Mouse (Mus musculus): ENCODE results near the gene Myl6. TPM values are rescaled to one million over a fixed set of nuclear protein-coding genes. Genes with fewer than 3 reads are reported as not detected.

Gene Myl6
- total and polyA plus RNA-seq, 2 experiments from 2014 or later = 565 to 1,089 TPM

DNA sequence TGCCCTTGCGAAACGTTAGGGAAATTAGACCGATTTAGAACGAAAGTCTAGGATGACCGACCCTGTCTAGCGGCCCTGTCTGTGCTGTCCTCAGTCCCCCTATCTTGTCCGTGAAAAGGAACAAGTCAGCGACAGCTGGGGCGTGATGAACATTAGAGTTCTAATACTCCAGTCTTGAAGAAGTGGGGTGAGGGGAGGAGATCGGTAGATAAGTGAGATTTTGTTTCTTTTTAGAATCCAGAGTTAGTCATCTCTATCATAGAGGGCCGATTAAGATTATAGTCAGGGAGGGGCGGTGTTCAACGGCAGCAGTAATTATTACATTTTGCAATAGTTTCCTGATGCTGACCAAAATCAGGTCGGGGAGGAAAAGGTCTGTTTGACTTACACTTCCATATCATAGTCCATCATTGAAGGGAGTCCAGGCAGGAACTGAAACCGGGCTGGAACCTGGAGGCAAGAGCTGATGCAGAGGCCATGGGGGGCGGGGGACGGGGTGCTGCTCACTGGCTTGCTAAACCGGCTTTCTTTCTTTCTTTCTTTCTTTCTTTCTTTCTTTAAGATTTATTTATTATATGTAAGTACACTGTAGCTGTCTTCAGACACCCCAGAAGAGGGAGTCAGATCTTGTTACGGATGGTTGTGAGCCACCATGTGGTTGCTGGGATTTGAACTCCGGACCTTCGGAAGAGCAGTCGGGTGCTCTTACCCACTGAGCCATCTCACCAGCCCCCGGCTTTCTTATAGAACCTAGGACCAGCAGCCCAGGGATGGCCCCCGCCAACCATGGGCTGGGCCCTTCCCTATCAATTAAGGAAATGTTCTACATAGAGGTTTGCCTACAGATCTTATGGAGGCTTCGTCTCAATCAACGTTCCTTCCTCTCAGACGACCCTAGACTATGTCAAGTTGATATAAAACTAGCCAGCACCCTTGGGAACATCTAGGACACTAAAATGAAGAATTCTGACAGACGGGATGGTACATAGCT is 32.7 kb upstream of the Myl6 start:
- Histone ChIP-seq H3K9me3 (ENCODE audit: low read length) (no peaks in the 10 kb centered on the region), H3K4me2 (ENCODE audit: low read depth, low read length) (peak overlapping the region; percentile 99), H3K4me3 (ENCODE audit: low read length) (peak overlapping the region; percentile 83), H3K27ac (peak overlapping the region; percentile 8; the same call in 1 of the 2 replicates), H3K9ac (replicated peaks; ENCODE audit: low read length) (peak overlapping the region; percentile 14; the same call in 1 of the 2 replicates), H3K27me3 (ENCODE audit: insufficient read depth, low read length) (no peaks in the 10 kb centered on the region), H3K36me3 (ENCODE audit: insufficient read depth, low read length) (no peaks in the 10 kb centered on the region; the same call in 1 of the 2 replicates), H3K4me1 (ENCODE audit: insufficient read depth, low read length) (no peaks in the 10 kb centered on the region)
- ATAC-seq (no peak), DNase-seq (ENCODE audit: low spot score) (no peak)
- no peak for TF ChIP-seq CTCF (IDR thresholded peaks at IDR 0.05; ENCODE audit: low read depth)
- WGBS = 30% methylated on average over 28 of the region's 28 CpGs

GRCm38 (mm10) chr10:128525671-128526308 is 31.8 kb upstream of the Myl6 start, which contains the start of gene Esyt1:
TSS of gene Esyt1 (minus strand) at chr10:128525871.
- H3K9ac ChIP-seq (replicated peaks; ENCODE audit: low read length) = peak within 1 kb of the TSS; percentile 77
- no peaks in the 10 kb centered on the region for H3K9me3 ChIP-seq (ENCODE audit: low read length)
- WGBS = 1% methylated on average over 36 of the region's 37 CpGs
- TF ChIP-seq CTCF (IDR thresholded peaks at IDR 0.05; ENCODE audit: low read depth) = peak; percentile 47
- DNase-seq (ENCODE audit: low spot score) (peak; percentile 97), ATAC-seq (peak; percentile 96)
- H3K27me3 ChIP-seq (ENCODE audit: insufficient read depth, low read length) = no peaks in the 10 kb centered on the region
- no peaks in the 10 kb centered on the region; the same call in 1 of the 2 replicates for H3K36me3 ChIP-seq (ENCODE audit: insufficient read depth, low read length)
- H3K27ac ChIP-seq = peak within 1 kb of the TSS; percentile 79
- peak within 1 kb of the TSS; percentile 83 for H3K4me3 ChIP-seq (ENCODE audit: low read length)
- H3K4me2 ChIP-seq (ENCODE audit: low read depth, low read length) = peak within 1 kb of the TSS; percentile 99
- no peaks in the 10 kb centered on the region for H3K4me1 ChIP-seq (ENCODE audit: insufficient read depth, low read length)

- no peak for TF ChIP-seq CTCF (IDR thresholded peaks at IDR 0.05; ENCODE audit: low read depth)
- Histone ChIP-seq H3K9ac (replicated peaks; ENCODE audit: low read length) (peak overlapping the region; percentile 77), H3K4me1 (ENCODE audit: insufficient read depth, low read length) (no peaks in the 10 kb centered on the region), H3K36me3 (ENCODE audit: insufficient read depth, low read length) (peaks cover 6% of the 10 kb centered on the region; the same call in 1 of the 2 replicates), H3K4me2 (ENCODE audit: low read depth, low read length) (peak overlapping the region; percentile 99), H3K27ac (peak overlapping the region; percentile 79), H3K4me3 (ENCODE audit: low read length) (peak overlapping the region; percentile 83), H3K27me3 (ENCODE audit: insufficient read depth, low read length) (no peaks in the 10 kb centered on the region), H3K9me3 (ENCODE audit: low read length) (no peaks in the 10 kb centered on the region)
- ATAC-seq (peak; percentile 49), DNase-seq (ENCODE audit: low spot score) (peak; percentile 67)
- under 1% methylated on average over 58 of the region's 58 CpGs for WGBS
Measured at GRCm38 (mm10) chr10:128524732-128525662, 31.1 kb upstream of the Myl6 start.

DNA sequence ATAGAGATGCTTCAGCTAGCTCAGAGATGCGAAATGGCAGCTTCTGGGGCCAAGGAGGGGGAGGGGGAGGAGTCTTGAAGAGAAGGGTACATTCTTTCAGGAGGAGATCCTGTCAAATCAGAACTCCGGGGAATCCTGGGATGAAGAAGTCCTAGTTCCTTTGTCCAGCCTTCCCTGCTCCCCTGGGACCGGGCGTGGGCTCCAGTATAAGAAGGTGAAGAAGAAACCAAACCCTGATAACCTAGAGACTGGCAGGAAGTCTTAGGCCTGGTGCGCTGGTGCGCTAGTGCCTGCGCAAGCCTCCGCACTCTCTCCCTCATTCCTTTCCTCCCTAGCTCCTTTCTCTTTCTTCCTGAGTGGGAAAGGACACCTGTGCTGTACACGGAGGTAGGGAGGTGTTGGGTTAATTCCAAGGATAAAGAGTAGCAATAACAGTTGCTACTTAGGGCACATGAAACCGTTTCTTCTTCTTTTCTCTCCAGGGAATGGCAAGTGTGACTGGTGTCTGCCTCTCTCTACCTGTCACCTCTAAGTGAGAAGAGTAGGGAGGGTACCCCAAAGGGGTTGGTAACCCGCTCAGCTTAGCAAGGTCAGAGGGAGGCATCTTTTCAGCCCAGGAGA is 30.3 kb upstream of the Myl6 start:
- WGBS = 21% methylated on average over 11 of the region's 11 CpGs
- TF ChIP-seq CTCF (IDR thresholded peaks at IDR 0.05; ENCODE audit: low read depth) = no peak
- no peak for ATAC-seq

DNA sequence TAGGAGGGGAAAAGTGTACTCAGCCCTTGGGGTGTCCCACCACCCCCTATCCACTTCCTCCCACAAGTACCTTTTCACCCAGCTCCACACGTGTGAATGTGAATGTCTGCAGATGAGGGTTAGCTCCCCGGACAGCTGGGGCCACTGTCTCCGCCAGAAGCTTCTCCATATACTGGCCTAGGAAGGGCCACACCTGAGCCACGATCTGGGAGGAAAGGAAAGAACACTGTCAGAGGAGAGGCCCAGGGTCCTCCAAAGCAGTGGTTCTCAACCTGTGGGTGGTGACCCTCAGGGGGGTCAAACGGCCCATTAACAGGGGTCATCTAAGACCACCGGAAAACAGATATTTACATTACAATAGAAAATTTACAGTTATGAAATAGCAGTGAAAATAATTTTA is 28.4 kb upstream of the Myl6 start:
- TF ChIP-seq CTCF (IDR thresholded peaks at IDR 0.05; ENCODE audit: low read depth) = no peak
- no peak overlapping the region for H3K4me3 ChIP-seq (ENCODE audit: low read length)
- peaks cover 6% of the 10 kb centered on the region; the same call in 1 of the 2 replicates for H3K36me3 ChIP-seq (ENCODE audit: insufficient read depth, low read length)
- no peak overlapping the region for H3K27ac ChIP-seq
- DNase-seq (ENCODE audit: low spot score) (no peak), ATAC-seq (no peak)
- 78% methylated on average over 6 of the region's 6 CpGs for WGBS
- H3K4me2 ChIP-seq (ENCODE audit: low read depth, low read length) = no peak overlapping the region
- H3K4me1 ChIP-seq (ENCODE audit: insufficient read depth, low read length) = no peaks in the 10 kb centered on the region
- no peak overlapping the region for H3K9ac ChIP-seq (replicated peaks; ENCODE audit: low read length)
- H3K9me3 ChIP-seq (ENCODE audit: low read length) = no peaks in the 10 kb centered on the region
- H3K27me3 ChIP-seq (ENCODE audit: insufficient read depth, low read length) = no peaks in the 10 kb centered on the region

More for the DNA sequence above, 30.3 kb upstream of the Myl6 start:
- DNase-seq (ENCODE audit: low spot score) = peak; percentile 21
- H3K9ac ChIP-seq (replicated peaks; ENCODE audit: low read length) = peak overlapping the region; percentile 77
- H3K4me2 ChIP-seq (ENCODE audit: low read depth, low read length) = peak overlapping the region; percentile 99
- no peaks in the 10 kb centered on the region for H3K4me1 ChIP-seq (ENCODE audit: insufficient read depth, low read length)
- peaks cover 6% of the 10 kb centered on the region; the same call in 1 of the 2 replicates for H3K36me3 ChIP-seq (ENCODE audit: insufficient read depth, low read length)
- no peaks in the 10 kb centered on the region for H3K27me3 ChIP-seq (ENCODE audit: insufficient read depth, low read length)
- no peaks in the 10 kb centered on the region for H3K9me3 ChIP-seq (ENCODE audit: low read length)
- peak overlapping the region; percentile 83 for H3K4me3 ChIP-seq (ENCODE audit: low read length)
- H3K27ac ChIP-seq = peak overlapping the region; percentile 79; the same call in 1 of the 2 replicates

All from hindbrain, postnatal 0 days (tissue).